Mouse (Mus musculus): ENCODE data around the gene Gm5105. TPM values are rescaled to one million over a fixed set of nuclear protein-coding genes. Genes with fewer than 3 reads are reported as not detected.

Gm5105 gene
- total and polyA plus RNA-seq, 3 experiments, result not detected

- H3K36me3 ChIP-seq (ENCODE audit: control insufficient read depth in 1 of 2, insufficient read depth in 2 of 2, low read length in 2 of 2), result peaks cover 0 to 12% of the 10 kb centered on the region in 2 experiments; a peak in 2 of 4 replicates
- no peaks in the 10 kb centered on the region for H3K79me2 ChIP-seq (ENCODE audit: control insufficient read depth, insufficient read depth, low read length, poor library complexity)
- H3K9me3 ChIP-seq (replicated peaks; ENCODE audit: insufficient read depth, low read length), result no peaks in the 10 kb centered on the region
- no peak for TF ChIP-seq KAT2A (conservative IDR thresholded peaks at IDR 0.05; ENCODE audit: low read depth, low read length)
- no peak for TF ChIP-seq USF1 (IDR thresholded peaks at IDR 0.05; ENCODE audit: low read depth, low read length)
- no peak for TF ChIP-seq ZC3H11A (IDR thresholded peaks at IDR 0.05; ENCODE audit: low read depth, low read length)
- no peak for TF ChIP-seq ZKSCAN1 (IDR thresholded peaks at IDR 0.05; ENCODE audit: low read depth, low read length)
- no peak overlapping the region for H3K27ac ChIP-seq (ENCODE audit: control insufficient read depth, low read depth, low read length)
- no peak for DNase-seq (ENCODE audit: low read depth, low spot score)
- no peak overlapping the region for H3K9ac ChIP-seq (ENCODE audit: control insufficient read depth, low read depth, low read length, poor library complexity, severe bottlenecking)
- H3K27me3 ChIP-seq (ENCODE audit: control insufficient read depth in 1 of 2, insufficient read depth in 2 of 2, low read length in 2 of 2), result no peaks in the 10 kb centered on the region
- peaks cover 8 to 20% of the 10 kb centered on the region in 2 experiments for H3K4me1 ChIP-seq (ENCODE audit: control insufficient read depth in 1 of 2, insufficient read depth in 2 of 2, low read length in 2 of 2)
- H3K4me3 ChIP-seq (ENCODE audit: control insufficient read depth in 1 of 2, insufficient read depth in 1 of 2, low read depth in 2 of 2, low read length in 2 of 2), result no peak overlapping the region
These were observed 67.0 kb downstream of the Gm5105 start for GRCm38 (mm10) chr3:138000062-138000723.

GRCm38 (mm10) chr3:137999224-137999790 is 67.9 kb downstream of the Gm5105 start:
- H3K4me3 ChIP-seq (ENCODE audit: control insufficient read depth in 1 of 2, insufficient read depth in 1 of 2, low read depth in 2 of 2, low read length in 2 of 2), result no peak overlapping the region
- no peak overlapping the region for H3K27ac ChIP-seq (ENCODE audit: control insufficient read depth, low read depth, low read length)
- no peak for DNase-seq (ENCODE audit: low read depth, low spot score)
- H3K36me3 ChIP-seq (ENCODE audit: control insufficient read depth in 1 of 2, insufficient read depth in 2 of 2, low read length in 2 of 2), result peaks cover 0 to 12% of the 10 kb centered on the region in 2 experiments; a peak in 2 of 4 replicates
- no peaks in the 10 kb centered on the region for H3K9me3 ChIP-seq (replicated peaks; ENCODE audit: insufficient read depth, low read length)
- H3K9ac ChIP-seq (ENCODE audit: control insufficient read depth, low read depth, low read length, poor library complexity, severe bottlenecking), result no peak overlapping the region
- H3K4me1 ChIP-seq (ENCODE audit: control insufficient read depth in 1 of 2, insufficient read depth in 2 of 2, low read length in 2 of 2), result peaks cover 8 to 20% of the 10 kb centered on the region in 2 experiments
- no peak for TF ChIP-seq TAL1 (IDR thresholded peaks at IDR 0.05; ENCODE audit: low read length)
- no peaks in the 10 kb centered on the region for H3K79me2 ChIP-seq (ENCODE audit: control insufficient read depth, insufficient read depth, low read length, poor library complexity)
- no peaks in the 10 kb centered on the region for H3K27me3 ChIP-seq (ENCODE audit: control insufficient read depth in 1 of 2, insufficient read depth in 2 of 2, low read length in 2 of 2)

Other genes with a start within 250 kb of the Gm5105 start
- 1,732 and 2,078 TPM in 2 replicates for gene H2afz, start 202.9 kb downstream of the Gm5105 start, total RNA-seq (2012; rRNA removed)
- 1,000 to 10,000 TPM; 1,006 to 3,472 TPM for gene H2afz, start 202.9 kb downstream of the Gm5105 start, polyA plus RNA-seq (2012; ENCODE audit: insufficient read depth in 1 of 2, insufficient read length in 2 of 2, low read depth in 1 of 2, low replicate concordance in 2 of 2, missing spikeins in 1 of 2)
- 4.2 and 4.4 TPM in 2 replicates for gene Dnajb14, start 199.7 kb downstream of the Gm5105 start, total RNA-seq (2012; rRNA removed)
- gene Dnajb14, start 199.7 kb downstream of the Gm5105 start, polyA plus RNA-seq (2012; ENCODE audit: insufficient read depth in 1 of 2, insufficient read length in 2 of 2, low read depth in 1 of 2, low replicate concordance in 2 of 2, missing spikeins in 1 of 2), result 1 to 10 TPM in 1 of 2 experiments, not detected in 1; 6.1 TPM
- gene Lamtor3, start 148.9 kb downstream of the Gm5105 start, total RNA-seq (2012; rRNA removed), result 73.3 and 77.5 TPM in 2 replicates
- 10 to 100 TPM in 1 of 2 experiments, not detected in 1; 88.3 TPM for gene Lamtor3, start 148.9 kb downstream of the Gm5105 start, polyA plus RNA-seq (2012; ENCODE audit: insufficient read depth in 1 of 2, insufficient read length in 2 of 2, low read depth in 1 of 2, low replicate concordance in 2 of 2, missing spikeins in 1 of 2)
- 45.7 and 59.0 TPM in 2 replicates for gene Dapp1, start 85.8 kb downstream of the Gm5105 start, total RNA-seq (2012; rRNA removed)
- 10 to 100 TPM; 67.3 to 91.5 TPM for gene Dapp1, start 85.8 kb downstream of the Gm5105 start, polyA plus RNA-seq (2012; ENCODE audit: insufficient read depth in 1 of 2, insufficient read length in 2 of 2, low read depth in 1 of 2, low replicate concordance in 2 of 2, missing spikeins in 1 of 2)
- under 0.01 and 0.03 TPM in 2 replicates for gene 1110002E22Rik, start 2.3 kb downstream of the Gm5105 start, total RNA-seq (2012; rRNA removed)
- under 1 TPM in 1 of 2 experiments, not detected in 1; 0.03 TPM for gene 1110002E22Rik, start 2.3 kb downstream of the Gm5105 start, polyA plus RNA-seq (2012; ENCODE audit: insufficient read depth in 1 of 2, insufficient read length in 2 of 2, low read depth in 1 of 2, low replicate concordance in 2 of 2, missing spikeins in 1 of 2)
- 9.7 and 12.1 TPM in 2 replicates for gene Trmt10a, start 76.1 kb upstream of the Gm5105 start, total RNA-seq (2012; rRNA removed)
- 10 to 100 TPM in 1 of 2 experiments, not detected in 1; 18.1 TPM for gene Trmt10a, start 76.1 kb upstream of the Gm5105 start, polyA plus RNA-seq (2012; ENCODE audit: insufficient read depth in 1 of 2, insufficient read length in 2 of 2, low read depth in 1 of 2, low replicate concordance in 2 of 2, missing spikeins in 1 of 2)
- gene Mttp, start 77.6 kb upstream of the Gm5105 start, total RNA-seq (2012; rRNA removed), result 2.5 and 2.7 TPM in 2 replicates
- 1 to 10 TPM in 1 of 2 experiments, not detected in 1; 4.4 TPM for gene Mttp, start 77.6 kb upstream of the Gm5105 start, polyA plus RNA-seq (2012; ENCODE audit: insufficient read depth in 1 of 2, insufficient read length in 2 of 2, low read depth in 1 of 2, low replicate concordance in 2 of 2, missing spikeins in 1 of 2)
- not detected in 2 replicates for gene 4930579F01Rik, start 126.4 kb upstream of the Gm5105 start, total RNA-seq (2012; rRNA removed)
- gene 4930579F01Rik, start 126.4 kb upstream of the Gm5105 start, polyA plus RNA-seq (2012; ENCODE audit: insufficient read depth in 1 of 2, insufficient read length in 2 of 2, low read depth in 1 of 2, low replicate concordance in 2 of 2, missing spikeins in 1 of 2), result not detected
- gene Adh7, start 150.4 kb upstream of the Gm5105 start, total RNA-seq (2012; rRNA removed), result not detected in 2 replicates
- gene Adh7, start 150.4 kb upstream of the Gm5105 start, polyA plus RNA-seq (2012; ENCODE audit: insufficient read depth in 1 of 2, insufficient read length in 2 of 2, low read depth in 1 of 2, low replicate concordance in 2 of 2, missing spikeins in 1 of 2), result not detected
- 0.15 and 0.23 TPM in 2 replicates for gene Adh1, start 193.6 kb upstream of the Gm5105 start, total RNA-seq (2012; rRNA removed)
- not detected for gene Adh1, start 193.6 kb upstream of the Gm5105 start, polyA plus RNA-seq (2012; ENCODE audit: insufficient read depth in 1 of 2, insufficient read length in 2 of 2, low read depth in 1 of 2, low replicate concordance in 2 of 2, missing spikeins in 1 of 2)
- 0.10 TPM in 1 of 2 replicates, not detected in the other for gene Adh6a, start 245.9 kb upstream of the Gm5105 start, total RNA-seq (2012; rRNA removed)
- 1 to 10 TPM in 1 of 2 experiments, not detected in 1; 1.5 TPM for gene Adh6a, start 245.9 kb upstream of the Gm5105 start, polyA plus RNA-seq (2012; ENCODE audit: insufficient read depth in 1 of 2, insufficient read length in 2 of 2, low read depth in 1 of 2, low replicate concordance in 2 of 2, missing spikeins in 1 of 2)

Measured in MEL (cell line).